Mouse (Mus musculus): Measurements from ENCODE around the gene Trim9. TPM values are rescaled to one million over a fixed set of nuclear protein-coding genes. Genes with fewer than 3 reads are reported as not detected.
A peak's percentile ranks its signal among the peaks of the same experiment; 100 is the strongest.

Trim9 gene
- polyA plus RNA-seq, 1 experiment from 2014 or later, result 1.1 TPM

DNA sequence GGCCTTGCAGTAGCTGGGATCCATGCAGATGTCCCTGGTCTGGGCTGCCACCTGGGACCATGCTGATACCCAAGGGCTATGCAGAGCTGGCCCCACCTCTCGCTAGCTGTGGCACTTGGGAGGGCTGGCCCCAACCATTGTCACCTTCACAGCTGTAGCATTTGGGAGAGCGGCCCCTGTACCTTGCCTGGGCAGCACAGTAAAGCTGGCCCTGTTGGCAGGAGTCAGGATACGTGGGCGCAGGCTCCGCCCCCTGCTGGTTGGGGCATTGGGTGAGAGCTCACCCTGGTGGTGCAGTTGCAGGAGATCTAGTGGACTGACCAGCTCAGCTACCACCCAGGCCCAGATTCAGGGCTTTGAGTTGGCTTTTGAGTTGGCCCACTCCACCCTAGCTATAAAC, 12.9 kb upstream of the Trim9 start:
- Histone ChIP-seq H3K36me3 (ENCODE audit: control insufficient read depth, insufficient read depth, low read length) (no peaks in the 10 kb centered on the region), H3K9ac (ENCODE audit: low read length) (no peak overlapping the region), H3K9me3 (replicated peaks; ENCODE audit: control insufficient read depth, low read length) (no peaks in the 10 kb centered on the region), H3K4me1 (ENCODE audit: control insufficient read depth, insufficient read depth, low read length) (no peaks in the 10 kb centered on the region), H3K4me3 (replicated peaks; ENCODE audit: low read length) (no peak overlapping the region), H3K27ac (ENCODE audit: low read length) (no peak overlapping the region), H3K4me2 (ENCODE audit: low read depth, low read length) (no peak overlapping the region), H3K27me3 (ENCODE audit: control insufficient read depth, insufficient read depth, low read length) (no peaks in the 10 kb centered on the region)
- no peak; the same call in 1 of the 2 replicates for ATAC-seq (ENCODE audit: insufficient read depth, low FRiP score)
- WGBS, result 76% methylated on average over 5 of the region's 5 CpGs

DNA sequence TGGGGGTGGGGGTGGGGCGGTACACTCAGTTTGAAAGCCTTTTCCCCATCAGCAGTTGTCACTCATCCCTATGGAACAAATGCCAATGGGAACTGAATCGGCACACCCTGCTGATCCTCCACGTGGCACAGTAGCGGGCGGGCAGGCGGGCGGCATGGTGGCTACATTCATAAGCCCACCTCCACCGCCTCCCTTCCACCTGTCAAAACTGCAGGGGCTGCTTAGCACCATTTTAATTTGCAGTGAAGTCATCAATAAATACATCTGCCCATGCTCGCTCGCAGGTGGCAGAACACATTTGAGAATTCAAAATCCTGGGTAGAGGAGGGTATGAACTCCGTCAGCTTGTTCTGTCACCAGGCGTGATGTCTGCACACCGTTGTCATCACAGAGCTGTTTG, 12.0 kb upstream of the Trim9 start:
- Histone ChIP-seq H3K36me3 (ENCODE audit: control insufficient read depth, insufficient read depth, low read length) (no peaks in the 10 kb centered on the region), H3K4me1 (ENCODE audit: control insufficient read depth, insufficient read depth, low read length) (no peaks in the 10 kb centered on the region), H3K27me3 (ENCODE audit: control insufficient read depth, insufficient read depth, low read length) (no peaks in the 10 kb centered on the region), H3K4me2 (ENCODE audit: low read depth, low read length) (no peak overlapping the region), H3K9me3 (replicated peaks; ENCODE audit: control insufficient read depth, low read length) (no peaks in the 10 kb centered on the region), H3K9ac (ENCODE audit: low read length) (no peak overlapping the region), H3K4me3 (replicated peaks; ENCODE audit: low read length) (no peak overlapping the region), H3K27ac (ENCODE audit: low read length) (no peak overlapping the region)
- ATAC-seq (ENCODE audit: insufficient read depth, low FRiP score), result no peak
- WGBS, result 87% methylated on average over 13 of the region's 13 CpGs

DNA sequence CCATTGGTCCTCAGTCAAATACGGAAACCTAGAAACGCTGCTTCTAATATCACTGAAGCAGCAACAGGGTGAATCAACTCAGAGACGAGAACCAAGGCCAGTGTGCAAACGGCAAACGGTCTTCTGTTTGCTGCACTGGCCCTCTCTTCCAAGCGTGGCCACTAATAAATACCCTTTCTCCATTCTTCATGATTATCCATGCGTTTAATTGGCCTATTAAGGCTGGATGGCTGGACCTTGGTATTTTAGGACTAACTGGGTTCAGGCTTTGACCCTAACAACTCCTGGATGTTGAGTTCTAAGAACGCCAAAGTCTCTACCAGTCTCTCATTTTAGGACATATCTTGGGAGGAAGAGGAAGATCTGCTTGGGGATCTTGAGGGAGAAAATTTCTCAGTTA, 7.5 kb upstream of the Trim9 start:
- no peak for ATAC-seq (ENCODE audit: insufficient read depth, low FRiP score)
- Histone ChIP-seq H3K27ac (ENCODE audit: low read length) (no peak overlapping the region), H3K4me2 (ENCODE audit: low read depth, low read length) (no peak overlapping the region), H3K4me3 (replicated peaks; ENCODE audit: low read length) (no peak overlapping the region), H3K4me1 (ENCODE audit: control insufficient read depth, insufficient read depth, low read length) (no peaks in the 10 kb centered on the region), H3K9me3 (replicated peaks; ENCODE audit: control insufficient read depth, low read length) (no peaks in the 10 kb centered on the region), H3K9ac (ENCODE audit: low read length) (no peak overlapping the region), H3K36me3 (ENCODE audit: control insufficient read depth, insufficient read depth, low read length) (no peaks in the 10 kb centered on the region), H3K27me3 (ENCODE audit: control insufficient read depth, insufficient read depth, low read length) (no peaks in the 10 kb centered on the region)
- 82% methylated on average over 8 of the region's 8 CpGs for WGBS

DNA sequence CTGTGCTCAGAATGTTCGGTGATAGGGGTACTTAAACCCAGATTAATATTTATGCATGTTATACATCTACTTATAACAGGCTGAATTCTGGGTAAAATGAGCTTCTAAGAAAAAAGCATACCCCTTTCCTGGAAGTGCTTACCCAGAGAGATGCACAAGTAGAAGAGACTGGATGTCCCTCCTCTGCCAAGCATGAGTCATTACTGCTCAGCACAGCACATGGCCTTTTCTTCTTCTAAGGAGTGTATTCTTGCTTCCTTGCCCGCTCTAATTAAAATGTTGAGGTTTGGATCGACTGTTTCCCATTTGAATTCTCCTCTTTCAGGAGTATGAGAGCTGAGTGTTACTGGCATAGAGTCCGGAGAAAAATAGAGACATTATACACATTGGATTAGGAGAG, 3.1 kb upstream of the Trim9 start:
- no peaks in the 10 kb centered on the region for H3K36me3 ChIP-seq (ENCODE audit: control insufficient read depth, insufficient read depth, low read length)
- H3K4me2 ChIP-seq (ENCODE audit: low read depth, low read length), result no peak overlapping the region
- no peaks in the 10 kb centered on the region for H3K9me3 ChIP-seq (replicated peaks; ENCODE audit: control insufficient read depth, low read length)
- H3K4me3 ChIP-seq (replicated peaks; ENCODE audit: low read length), result no peak overlapping the region
- no peak overlapping the region for H3K9ac ChIP-seq (ENCODE audit: low read length)
- no peak for ATAC-seq (ENCODE audit: insufficient read depth, low FRiP score)
- H3K27ac ChIP-seq (ENCODE audit: low read length), result no peak overlapping the region
- WGBS, result 81% methylated on average over 4 of the region's 4 CpGs
- peaks cover 17% of the 10 kb centered on the region for H3K4me1 ChIP-seq (ENCODE audit: control insufficient read depth, insufficient read depth, low read length)
- H3K27me3 ChIP-seq (ENCODE audit: control insufficient read depth, insufficient read depth, low read length), result peaks cover 22% of the 10 kb centered on the region

- no peaks in the 10 kb centered on the region for H3K9me3 ChIP-seq (replicated peaks; ENCODE audit: control insufficient read depth, low read length)
- no peak for ATAC-seq (ENCODE audit: insufficient read depth, low FRiP score)
- no peak overlapping the region for H3K4me3 ChIP-seq (replicated peaks; ENCODE audit: low read length)
- H3K9ac ChIP-seq (ENCODE audit: low read length), result no peak overlapping the region
- WGBS, result 67% methylated on average over 6 of the region's 6 CpGs
- peaks cover 29% of the 10 kb centered on the region for H3K27me3 ChIP-seq (ENCODE audit: control insufficient read depth, insufficient read depth, low read length)
- no peak overlapping the region for H3K4me2 ChIP-seq (ENCODE audit: low read depth, low read length)
- peaks cover 17% of the 10 kb centered on the region for H3K4me1 ChIP-seq (ENCODE audit: control insufficient read depth, insufficient read depth, low read length)
- H3K27ac ChIP-seq (ENCODE audit: low read length), result no peak overlapping the region
- no peaks in the 10 kb centered on the region for H3K36me3 ChIP-seq (ENCODE audit: control insufficient read depth, insufficient read depth, low read length)
Observed at GRCm38 (mm10) chr12:70349788-70350187, 2.4 kb upstream of the Trim9 start.

- peaks cover 17% of the 10 kb centered on the region for H3K4me1 ChIP-seq (ENCODE audit: control insufficient read depth, insufficient read depth, low read length)
- peak overlapping the region; percentile 71 for H3K9ac ChIP-seq (ENCODE audit: low read length)
- peaks cover 29% of the 10 kb centered on the region for H3K27me3 ChIP-seq (ENCODE audit: control insufficient read depth, insufficient read depth, low read length)
- peak overlapping the region; percentile 68 for H3K4me3 ChIP-seq (replicated peaks; ENCODE audit: low read length)
- no peaks in the 10 kb centered on the region for H3K9me3 ChIP-seq (replicated peaks; ENCODE audit: control insufficient read depth, low read length)
- H3K36me3 ChIP-seq (ENCODE audit: control insufficient read depth, insufficient read depth, low read length), result no peaks in the 10 kb centered on the region
- no peak overlapping the region for H3K27ac ChIP-seq (ENCODE audit: low read length)
- ATAC-seq (ENCODE audit: insufficient read depth, low FRiP score), result no peak
- peak overlapping the region; percentile 94 for H3K4me2 ChIP-seq (ENCODE audit: low read depth, low read length)
- WGBS, result 13% methylated on average over 8 of the region's 8 CpGs
Observed at GRCm38 (mm10) chr12:70348026-70348425, 612 bp upstream of the Trim9 start.

- no peak for ATAC-seq (ENCODE audit: insufficient read depth, low FRiP score)
- H3K4me1 ChIP-seq (ENCODE audit: control insufficient read depth, insufficient read depth, low read length), result peaks cover 17% of the 10 kb centered on the region
- H3K36me3 ChIP-seq (ENCODE audit: control insufficient read depth, insufficient read depth, low read length), result no peaks in the 10 kb centered on the region
- H3K27ac ChIP-seq (ENCODE audit: low read length), result no peak overlapping the region
- peak overlapping the region; percentile 64 for H3K9ac ChIP-seq (ENCODE audit: low read length)
- H3K9me3 ChIP-seq (replicated peaks; ENCODE audit: control insufficient read depth, low read length), result no peaks in the 10 kb centered on the region
- WGBS, result under 1% methylated on average over 60 of the region's 60 CpGs
- H3K4me3 ChIP-seq (replicated peaks; ENCODE audit: low read length), result peak overlapping the region; percentile 68
- H3K27me3 ChIP-seq (ENCODE audit: control insufficient read depth, insufficient read depth, low read length), result peaks cover 29% of the 10 kb centered on the region
- peak overlapping the region; percentile 94 for H3K4me2 ChIP-seq (ENCODE audit: low read depth, low read length)
Observed at GRCm38 (mm10) chr12:70346139-70347026, 1.0 kb downstream of the Trim9 start.

- no peak for ATAC-seq (ENCODE audit: insufficient read depth, low FRiP score)
- H3K36me3 ChIP-seq (ENCODE audit: control insufficient read depth, insufficient read depth, low read length), result no peaks in the 10 kb centered on the region
- H3K4me3 ChIP-seq (replicated peaks; ENCODE audit: low read length), result peak overlapping the region; percentile 68
- H3K27me3 ChIP-seq (ENCODE audit: control insufficient read depth, insufficient read depth, low read length), result peaks cover 29% of the 10 kb centered on the region
- no peak overlapping the region for H3K27ac ChIP-seq (ENCODE audit: low read length)
- H3K9ac ChIP-seq (ENCODE audit: low read length), result no peak overlapping the region
- no peaks in the 10 kb centered on the region for H3K9me3 ChIP-seq (replicated peaks; ENCODE audit: control insufficient read depth, low read length)
- peaks cover 17% of the 10 kb centered on the region for H3K4me1 ChIP-seq (ENCODE audit: control insufficient read depth, insufficient read depth, low read length)
- H3K4me2 ChIP-seq (ENCODE audit: low read depth, low read length), result peak overlapping the region; percentile 94; the same call in 1 of the 2 replicates
- 30% methylated on average over 16 of the region's 16 CpGs for WGBS
Observed at GRCm38 (mm10) chr12:70345531-70346138, 1.8 kb downstream of the Trim9 start.

DNA sequence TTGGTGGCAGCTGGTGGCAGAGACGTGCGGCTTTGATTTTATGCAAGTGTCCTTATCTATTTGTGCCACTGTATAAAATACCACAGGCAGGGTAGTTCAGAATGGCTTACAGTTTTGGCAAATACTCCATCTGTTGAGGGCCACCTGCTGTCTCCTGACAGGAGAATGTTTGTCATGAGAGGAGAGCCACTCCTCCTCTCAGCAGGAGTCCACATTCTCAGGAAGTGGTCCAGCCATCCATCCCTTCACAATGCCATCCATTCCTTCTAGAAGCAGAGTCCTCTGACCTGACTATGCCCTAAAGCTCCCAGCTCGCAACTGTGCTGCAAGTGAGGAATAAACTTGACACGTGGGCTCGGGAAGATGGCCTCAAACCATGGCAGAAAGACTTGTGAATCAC, 12.2 kb downstream of the Trim9 start:
- Histone ChIP-seq H3K4me3 (replicated peaks; ENCODE audit: low read length) (no peak overlapping the region), H3K4me2 (ENCODE audit: low read depth, low read length) (no peak overlapping the region), H3K36me3 (ENCODE audit: control insufficient read depth, insufficient read depth, low read length) (no peaks in the 10 kb centered on the region), H3K4me1 (ENCODE audit: control insufficient read depth, insufficient read depth, low read length) (no peaks in the 10 kb centered on the region), H3K9ac (ENCODE audit: low read length) (no peak overlapping the region), H3K27me3 (ENCODE audit: control insufficient read depth, insufficient read depth, low read length) (no peaks in the 10 kb centered on the region), H3K27ac (ENCODE audit: low read length) (no peak overlapping the region), H3K9me3 (replicated peaks; ENCODE audit: control insufficient read depth, low read length) (no peaks in the 10 kb centered on the region)
- 58% methylated on average over 5 of the region's 5 CpGs for WGBS
- ATAC-seq (ENCODE audit: insufficient read depth, low FRiP score), result no peak
